Mouse (Mus musculus) midbrain, embryonic 16.5 days (tissue): ENCODE measurements around the gene Ddb1. TPM values are rescaled to one million over a fixed set of nuclear protein-coding genes. Genes with fewer than 3 reads are reported as not detected.

Source experiments
- ATAC-seq: fragments of 200-750 bp; cut with Nextera tagmentation; 2 replicates; pipeline ENCODE4 v1.8.0; 2017; ENCODE audit warnings: moderate TSS enrichment
- H3K27ac ChIP-seq: fragments of 300-500 bp; sonication (generic); 2 replicates; pipeline ENCODE4 v1.5.1; 2014; ENCODE audit warnings: mild to moderate bottlenecking, low read length, mixed read lengths
- H3K27me3 ChIP-seq: fragments of 300-500 bp; sonication (generic); 2 replicates; pipeline ENCODE4 v1.6.1; 2014; ENCODE audit warnings: low read depth, low read length, mixed read lengths; ENCODE audit not compliant: control insufficient read depth, insufficient read depth
- H3K36me3 ChIP-seq: fragments of 300-500 bp; sonication (generic); 2 replicates; pipeline ENCODE4 v1.6.1; 2014; ENCODE audit warnings: mild to moderate bottlenecking, low read length, moderate library complexity, mixed read lengths; ENCODE audit not compliant: control insufficient read depth, insufficient read depth
- H3K4me1 ChIP-seq: fragments of 300-500 bp; sonication (generic); 2 replicates; pipeline ENCODE4 v1.6.1; 2014; ENCODE audit warnings: mild to moderate bottlenecking, low read length, mixed read lengths; ENCODE audit not compliant: control insufficient read depth, insufficient read depth
- H3K4me2 ChIP-seq: fragments of 300-500 bp; sonication (generic); 2 replicates; pipeline ENCODE4 v1.6.1; 2014; ENCODE audit warnings: mild to moderate bottlenecking, low read length, mixed read lengths
- H3K4me3 ChIP-seq: fragments of 300-500 bp; sonication (generic); 2 replicates; pipeline ENCODE4 v1.5.1; 2014; ENCODE audit warnings: low read depth, mild to moderate bottlenecking, low read length, moderate library complexity, mixed read lengths
- H3K9ac ChIP-seq: fragments of 300-500 bp; sonication (generic); 2 replicates; pipeline ENCODE4 v1.6.1; 2014; ENCODE audit warnings: low read depth, low read length, mixed read lengths
- H3K9me3 ChIP-seq: fragments of 300-500 bp; sonication (generic); replicated peaks from 2 replicates; pipeline ENCODE4 v1.6.1; 2014; ENCODE audit warnings: mild to moderate bottlenecking, low read length, mixed read lengths; ENCODE audit not compliant: control insufficient read depth, poor library complexity, severe bottlenecking
- WGBS: fragments of 180-500 bp; shearing (Covaris S2); extraction: QIAGEN DNeasy Blood & Tissue Kit; methylation state at CpG from one replicate; pipeline ENCODE4 v1.1.7; 2014; 5-methylcytosine and 5-hydroxymethylcytosine counted together
- polyA plus RNA-seq: library from polyadenylated mRNA; unstranded; fragments of >200 nt; fragmentation: Nextera tagmentation; extraction: Ambion mirVana; gene quantifications from 2 replicates; pipeline ENCODE4 v1.2.1, GENCODE M21; 2015

Gene Ddb1
- polyA plus RNA-seq, 1 experiment from 2014 or later, result 218 TPM

DNA sequence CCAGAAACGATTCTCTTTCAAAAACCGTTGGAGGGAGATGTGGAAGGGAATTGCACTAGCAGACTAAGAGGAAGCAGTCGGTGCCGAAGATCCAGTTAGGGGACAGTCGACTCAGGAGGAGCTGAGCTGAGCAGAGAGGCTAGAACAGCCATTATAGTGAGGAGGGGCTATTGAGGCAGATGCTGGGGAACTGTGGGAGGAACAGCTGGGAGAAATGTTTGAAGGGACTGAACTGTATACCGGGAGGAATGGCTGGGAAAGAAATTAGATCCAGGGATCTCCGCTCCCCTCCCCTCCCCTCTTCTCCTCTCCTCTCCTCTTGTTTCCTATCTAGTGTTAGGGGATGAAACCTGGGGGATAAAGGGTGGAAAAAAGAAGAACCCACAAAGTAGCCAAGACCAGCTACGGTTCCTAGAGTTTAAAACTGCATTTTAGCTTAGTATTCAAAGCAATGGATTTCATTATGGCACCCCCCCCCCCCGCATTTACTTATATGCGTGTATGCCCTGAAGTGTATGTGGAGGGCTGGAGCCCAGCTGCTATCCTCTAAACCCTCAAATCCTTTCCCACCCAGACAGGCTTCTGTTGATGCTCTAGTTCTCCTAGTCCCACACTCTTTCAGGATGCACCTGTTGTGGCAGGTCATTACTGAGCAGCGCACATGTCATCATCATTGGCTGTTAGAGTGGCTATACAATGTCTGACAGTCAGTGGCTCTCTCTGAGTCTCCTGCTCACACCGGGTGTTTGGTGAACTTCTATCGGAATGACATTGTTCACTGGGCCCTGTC is 35.7 kb downstream of the Ddb1 start:
- Histone ChIP-seq H3K4me3 (no peak overlapping the region), H3K9ac (no peak overlapping the region), H3K4me1 (no peaks in the 10 kb centered on the region; the same call in 1 of the 2 replicates), H3K9me3 (no peaks in the 10 kb centered on the region), H3K36me3 (no peaks in the 10 kb centered on the region), H3K4me2 (no peak overlapping the region), H3K27me3 (no peaks in the 10 kb centered on the region), H3K27ac (no peak overlapping the region)
- 50% methylated on average over 13 of the region's 13 CpGs for WGBS
- no peak for ATAC-seq

DNA sequence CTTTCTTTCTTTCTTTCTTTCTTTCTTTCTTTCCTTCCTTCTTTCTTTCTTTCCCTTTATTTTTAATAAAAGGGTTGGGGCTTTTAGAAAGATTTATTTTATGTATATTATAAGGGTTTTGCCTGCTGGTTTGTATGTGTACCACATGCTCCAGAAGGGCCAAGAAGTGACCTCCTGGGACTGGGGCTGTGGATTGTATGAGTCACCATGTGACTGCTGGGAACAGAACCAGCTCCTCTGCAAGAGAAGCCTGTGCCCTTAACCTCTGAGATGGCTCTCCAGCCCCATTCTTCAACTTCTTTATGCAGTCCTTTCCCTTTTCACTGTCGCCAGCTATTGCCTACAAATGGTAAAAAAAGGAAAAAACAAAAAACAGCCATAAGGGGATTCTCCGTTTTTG is 40.5 kb downstream of the Ddb1 start:
- no peaks in the 10 kb centered on the region for H3K9me3 ChIP-seq
- no peak for ATAC-seq
- no peak overlapping the region for H3K27ac ChIP-seq
- no peaks in the 10 kb centered on the region for H3K27me3 ChIP-seq
- no peak overlapping the region for H3K4me3 ChIP-seq
- WGBS, result 94% methylated on average over 2 of the region's 2 CpGs
- H3K4me2 ChIP-seq, result no peak overlapping the region
- no peaks in the 10 kb centered on the region for H3K36me3 ChIP-seq
- H3K9ac ChIP-seq, result no peak overlapping the region
- H3K4me1 ChIP-seq, result no peaks in the 10 kb centered on the region

DNA sequence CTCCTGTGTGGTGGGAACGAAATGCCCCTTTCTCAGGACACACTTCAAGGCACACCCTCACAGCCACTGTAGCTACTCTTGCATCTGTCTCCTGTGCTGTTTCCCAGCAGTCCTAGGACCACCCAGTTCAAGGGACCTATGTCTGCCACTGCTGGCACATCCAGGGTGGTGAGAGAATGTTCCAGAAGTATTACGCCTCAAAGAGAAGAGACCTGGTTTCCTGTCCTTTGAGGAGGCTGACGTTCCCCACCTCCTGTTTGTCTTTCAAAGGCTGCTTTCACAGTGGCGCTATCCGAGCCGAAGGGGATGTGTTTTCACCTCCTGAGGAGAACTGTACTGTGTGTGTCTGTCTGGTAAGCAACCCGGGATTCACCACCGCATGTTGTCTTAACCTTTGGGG is 43.0 kb downstream of the Ddb1 start:
- WGBS, result 81% methylated on average over 8 of the region's 8 CpGs

DNA sequence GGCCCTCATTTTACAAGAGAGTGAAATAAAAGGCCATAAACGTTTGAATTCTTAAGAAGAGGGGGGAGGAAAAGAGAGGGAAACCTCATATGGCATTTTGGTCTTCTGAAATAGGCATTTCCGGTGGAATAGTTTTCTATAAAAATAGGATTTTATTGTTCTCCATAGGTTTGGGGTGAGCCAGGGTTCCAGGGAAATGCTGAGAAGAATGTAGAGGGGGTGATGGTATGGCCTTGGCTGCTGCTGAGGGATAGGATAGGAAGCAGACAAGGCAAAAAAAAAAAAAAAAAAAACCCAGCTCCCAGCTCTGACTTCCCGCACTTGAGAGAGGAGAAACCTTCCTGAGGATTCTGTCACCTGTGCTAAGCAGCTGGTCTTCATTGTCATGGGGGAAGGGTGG is 50.9 kb downstream of the Ddb1 start:
- H3K4me3 ChIP-seq, result no peak overlapping the region
- no peaks in the 10 kb centered on the region for H3K4me1 ChIP-seq
- H3K4me2 ChIP-seq, result no peak overlapping the region
- H3K9ac ChIP-seq, result no peak overlapping the region
- no peaks in the 10 kb centered on the region for H3K36me3 ChIP-seq
- ATAC-seq, result no peak
- no peak overlapping the region for H3K27ac ChIP-seq
- H3K27me3 ChIP-seq, result no peaks in the 10 kb centered on the region
- no peaks in the 10 kb centered on the region for H3K9me3 ChIP-seq
- WGBS, result 67% methylated on average over 3 of the region's 3 CpGs

More for the DNA sequence above, 43.0 kb downstream of the Ddb1 start:
- Histone ChIP-seq H3K4me2 (no peak overlapping the region), H3K9ac (no peak overlapping the region), H3K4me3 (no peak overlapping the region), H3K36me3 (no peaks in the 10 kb centered on the region), H3K27me3 (no peaks in the 10 kb centered on the region), H3K27ac (no peak overlapping the region), H3K9me3 (no peaks in the 10 kb centered on the region), H3K4me1 (no peaks in the 10 kb centered on the region)
- no peak for ATAC-seq

DNA sequence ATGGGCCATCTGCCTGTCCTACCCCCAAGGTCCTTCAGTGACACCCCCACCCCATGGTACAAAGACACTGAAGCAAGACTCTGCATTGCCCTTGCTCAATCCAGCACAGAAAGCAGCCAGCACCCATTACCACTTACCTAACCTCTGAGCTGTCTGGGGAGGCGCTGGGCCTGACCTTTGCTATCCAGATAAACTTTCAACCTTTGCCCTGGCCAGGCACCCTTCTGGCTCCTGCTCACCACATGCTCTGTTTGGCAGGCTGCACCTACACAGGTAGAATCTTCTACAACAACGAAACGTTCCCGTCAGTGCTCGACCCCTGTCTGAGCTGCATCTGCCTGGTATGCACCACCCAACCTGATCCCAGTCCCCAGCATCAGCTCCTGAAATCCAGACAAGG is 52.6 kb downstream of the Ddb1 start:
- Histone ChIP-seq H3K36me3 (no peaks in the 10 kb centered on the region), H3K4me2 (no peak overlapping the region), H3K4me3 (no peak overlapping the region), H3K27me3 (no peaks in the 10 kb centered on the region), H3K9ac (no peak overlapping the region), H3K4me1 (no peaks in the 10 kb centered on the region), H3K27ac (no peak overlapping the region), H3K9me3 (no peaks in the 10 kb centered on the region)
- ATAC-seq, result no peak
- WGBS, result 86% methylated on average over 5 of the region's 5 CpGs

DNA sequence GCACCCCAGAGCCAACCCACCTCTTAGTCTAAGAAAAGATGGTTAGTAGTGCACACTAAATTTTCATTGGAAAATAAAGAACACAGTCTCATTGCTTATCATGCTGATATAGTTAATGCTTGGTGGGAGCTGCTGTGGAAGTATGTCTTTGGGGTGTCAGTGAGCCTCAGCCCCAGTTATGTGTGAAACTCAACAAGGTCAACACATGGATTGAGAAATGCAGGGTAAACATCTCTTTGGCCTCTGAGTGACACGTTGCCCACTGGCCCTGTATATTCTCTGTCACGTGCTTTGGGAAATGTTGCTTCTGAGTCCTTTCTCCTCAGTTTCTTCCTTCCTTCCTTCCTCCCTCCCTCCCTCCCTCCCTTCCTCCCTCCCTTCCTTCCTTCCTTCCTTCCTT is 53.3 kb downstream of the Ddb1 start:
- H3K9ac ChIP-seq, result no peak overlapping the region
- H3K27ac ChIP-seq, result no peak overlapping the region
- no peaks in the 10 kb centered on the region for H3K4me1 ChIP-seq
- 79% methylated on average over 2 of the region's 2 CpGs for WGBS
- H3K9me3 ChIP-seq, result no peaks in the 10 kb centered on the region
- no peaks in the 10 kb centered on the region for H3K27me3 ChIP-seq
- H3K4me2 ChIP-seq, result no peak overlapping the region
- H3K4me3 ChIP-seq, result no peak overlapping the region
- H3K36me3 ChIP-seq, result no peaks in the 10 kb centered on the region
- no peak for ATAC-seq

DNA sequence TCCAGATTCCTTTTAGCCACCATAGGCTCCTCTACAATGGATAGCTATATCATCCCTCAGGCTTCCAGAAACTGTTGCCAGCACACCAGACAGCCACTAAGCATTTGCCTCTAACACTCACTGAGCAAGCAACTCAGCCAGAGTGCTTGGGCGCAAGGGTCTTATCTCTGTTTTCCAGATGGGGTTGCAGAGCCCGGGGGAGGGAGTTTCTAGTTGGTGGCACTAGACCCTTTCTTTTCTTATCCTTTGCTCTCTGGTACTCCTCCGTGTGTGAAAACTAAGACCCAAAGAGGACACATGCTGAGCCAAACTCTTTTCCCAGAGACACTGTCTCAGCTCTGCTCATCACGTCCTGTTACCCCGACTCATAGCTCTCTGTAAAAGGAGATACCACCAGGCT is 56.2 kb downstream of the Ddb1 start:
- ATAC-seq, result no peak
- no peak overlapping the region for H3K4me2 ChIP-seq
- WGBS, result 74% methylated on average over 5 of the region's 5 CpGs

DNA sequence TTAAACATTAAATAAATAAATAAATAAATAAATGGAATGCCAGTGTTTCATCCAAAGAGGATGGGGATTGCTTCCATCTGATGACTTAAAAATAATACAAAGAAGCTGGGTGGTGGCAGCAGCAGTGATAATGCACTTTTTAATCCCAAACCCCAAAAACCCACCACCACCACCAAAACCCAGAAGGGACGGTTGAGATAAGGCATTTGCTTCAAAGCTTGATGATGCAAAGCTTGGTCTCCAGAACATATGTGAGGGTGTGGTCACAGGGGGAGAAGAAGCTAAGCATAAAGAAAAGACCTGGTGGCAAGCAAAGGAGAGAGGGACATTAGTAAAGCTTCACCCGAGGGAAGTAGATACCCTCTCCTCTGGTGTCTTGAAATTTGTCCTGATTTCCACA is 56.8 kb downstream of the Ddb1 start:
- no peaks in the 10 kb centered on the region for H3K4me1 ChIP-seq
- H3K27ac ChIP-seq, result no peak overlapping the region
- no peak for ATAC-seq
- WGBS, result 100% methylated on average over 2 of the region's 2 CpGs
- H3K4me2 ChIP-seq, result no peak overlapping the region
- H3K36me3 ChIP-seq, result no peaks in the 10 kb centered on the region
- no peak overlapping the region for H3K9ac ChIP-seq
- H3K27me3 ChIP-seq, result no peaks in the 10 kb centered on the region
- no peaks in the 10 kb centered on the region for H3K9me3 ChIP-seq
- H3K4me3 ChIP-seq, result no peak overlapping the region

More for the DNA sequence above, 56.2 kb downstream of the Ddb1 start:
- H3K4me1 ChIP-seq, result no peaks in the 10 kb centered on the region
- no peaks in the 10 kb centered on the region for H3K36me3 ChIP-seq
- H3K27ac ChIP-seq, result no peak overlapping the region
- H3K4me3 ChIP-seq, result no peak overlapping the region
- H3K9ac ChIP-seq, result no peak overlapping the region
- H3K9me3 ChIP-seq, result no peaks in the 10 kb centered on the region
- H3K27me3 ChIP-seq, result no peaks in the 10 kb centered on the region

DNA sequence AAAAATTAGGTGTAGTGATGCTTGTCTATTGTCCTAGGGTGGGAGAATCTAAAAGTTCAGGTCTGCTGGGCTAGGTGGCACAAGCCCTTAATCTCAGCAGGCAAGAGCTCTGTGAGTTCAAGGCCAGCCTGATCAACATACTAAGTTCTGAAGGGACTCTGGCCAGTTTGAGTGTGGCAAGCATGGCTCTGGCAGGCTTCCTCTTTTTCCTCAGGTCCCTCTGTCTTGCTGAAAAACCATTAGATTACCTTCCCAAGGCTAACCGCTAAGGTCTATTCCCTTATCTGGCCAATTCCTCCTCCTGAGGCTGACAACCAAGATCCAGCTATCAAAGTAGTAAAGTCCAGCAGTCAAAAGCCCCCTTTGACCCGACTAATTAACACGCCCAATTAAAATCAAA is 57.5 kb downstream of the Ddb1 start:
- H3K36me3 ChIP-seq, result no peaks in the 10 kb centered on the region
- no peak overlapping the region for H3K27ac ChIP-seq
- ATAC-seq, result no peak
- no peaks in the 10 kb centered on the region for H3K27me3 ChIP-seq
- no peak overlapping the region for H3K9ac ChIP-seq
- no peaks in the 10 kb centered on the region for H3K9me3 ChIP-seq
- no peak overlapping the region for H3K4me2 ChIP-seq
- no peaks in the 10 kb centered on the region for H3K4me1 ChIP-seq
- WGBS, result 92% methylated on average over 3 of the region's 3 CpGs
- no peak overlapping the region for H3K4me3 ChIP-seq
